Mouse (Mus musculus) kidney, adult 2 months (tissue): Measurements from ENCODE around the gene Wdr82.

Experiments
- CTCF ChIP-seq: fragments of 200-500 bp; conservative IDR thresholded peaks from 2 replicates; pipeline ENCODE4 v1.5.1; 2011; ENCODE audit warnings: low read depth, mild to moderate bottlenecking, control low read depth, low read length, moderate library complexity, mixed read lengths; ENCODE audit not compliant: insufficient read depth, insufficient read length
- POLR2A ChIP-seq: fragments of 200-500 bp; IDR thresholded peaks from one replicate; pipeline ENCODE4 v1.6.1; 2011; ENCODE audit warnings: low read depth, low read length, control low read depth

- TF ChIP-seq CTCF = peak; percentile 69
- no peak for TF ChIP-seq POLR2A
Observed at GRCm38 (mm10) chr9:106156419-106156818, 14.3 kb upstream of the Wdr82 start.
